Mouse (Mus musculus) gastrocnemius, postnatal 10 days (tissue): ENCODE measurements around the gene Anapc2. TPM values are rescaled to one million over a fixed set of nuclear protein-coding genes. Genes with fewer than 3 reads are reported as not detected.

Source experiments
- DNase-seq: peaks from one replicate; pipeline ENCODE4 v3.0.0; 2021; ENCODE audit warnings: mixed read lengths
- long read RNA-seq, 2 experiments: library from polyadenylated mRNA; stranded (forward); transcript quantifications; one replicate each; pipeline ENCODE4 v2.0.0; 2021
- total RNA-seq, 2 experiments: library from RNA; stranded (reverse); gene quantifications; 2 replicates each; pipeline ENCODE4 v1.2.3; 2021

The Anapc2 gene
- 10 to 100 TPM; 35.2 to 52.2 TPM for total RNA-seq
- long read RNA-seq, experiment 1, transcript Anapc2-201 (13 exons, 3,004 nt), result major isoform, 66 of 84 reads
- long read RNA-seq, experiment 1, partial matches to known transcripts, result 8 of 84 reads
- long read RNA-seq, experiment 1, other reads (novel, unspliced or antisense), result 10 of 84 reads
- long read RNA-seq, experiment 2, transcript Anapc2-201 (13 exons, 3,004 nt), result major isoform, 53 of 58 reads
- long read RNA-seq, experiment 2, partial matches to known transcripts, result 4 of 58 reads
- long read RNA-seq, experiment 2, other reads (novel, unspliced or antisense), result 1 of 58 reads

DNA sequence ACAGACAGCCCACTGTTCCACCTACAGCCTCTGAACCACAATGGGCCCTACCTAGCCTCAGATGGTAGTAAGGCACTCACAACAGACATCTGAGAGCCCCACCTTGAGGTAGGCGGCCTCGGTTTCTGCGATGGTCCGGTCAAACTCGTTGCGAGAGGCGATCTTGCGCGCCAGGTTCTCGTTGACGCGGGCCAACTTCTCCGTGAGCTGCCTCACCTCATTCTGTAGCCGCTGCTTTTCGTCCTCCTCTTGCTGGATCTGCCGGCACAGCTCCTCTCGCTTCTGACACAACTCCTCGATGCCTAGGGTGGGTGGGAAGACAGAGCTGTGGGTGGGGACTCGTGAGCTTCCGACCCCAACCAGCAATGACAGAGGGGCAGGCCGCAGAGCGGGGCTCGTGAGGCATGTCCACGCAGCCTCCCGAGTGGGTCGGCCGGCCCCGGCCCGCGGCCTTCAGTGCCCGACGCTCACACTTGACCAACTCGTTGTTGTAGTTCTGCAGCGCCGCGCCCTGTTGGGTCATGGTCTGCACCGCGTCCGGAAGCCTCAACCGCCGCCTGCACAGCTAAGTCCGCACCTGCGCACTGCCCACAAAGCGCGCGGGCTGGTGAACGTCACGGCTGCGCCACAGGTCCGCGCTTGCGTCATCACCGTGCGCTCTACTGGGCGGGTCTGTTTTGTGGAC is at the start of gene Anapc2, which contains the start of gene Ssna1:
Gene Anapc2, plus strand, starts transcription at position 652 of the 685 bp plus-strand sequence.
Gene Ssna1, minus strand, starts transcription at position 612 of the 685 bp plus-strand sequence.
- DNase-seq, result peak; percentile 98

DNA sequence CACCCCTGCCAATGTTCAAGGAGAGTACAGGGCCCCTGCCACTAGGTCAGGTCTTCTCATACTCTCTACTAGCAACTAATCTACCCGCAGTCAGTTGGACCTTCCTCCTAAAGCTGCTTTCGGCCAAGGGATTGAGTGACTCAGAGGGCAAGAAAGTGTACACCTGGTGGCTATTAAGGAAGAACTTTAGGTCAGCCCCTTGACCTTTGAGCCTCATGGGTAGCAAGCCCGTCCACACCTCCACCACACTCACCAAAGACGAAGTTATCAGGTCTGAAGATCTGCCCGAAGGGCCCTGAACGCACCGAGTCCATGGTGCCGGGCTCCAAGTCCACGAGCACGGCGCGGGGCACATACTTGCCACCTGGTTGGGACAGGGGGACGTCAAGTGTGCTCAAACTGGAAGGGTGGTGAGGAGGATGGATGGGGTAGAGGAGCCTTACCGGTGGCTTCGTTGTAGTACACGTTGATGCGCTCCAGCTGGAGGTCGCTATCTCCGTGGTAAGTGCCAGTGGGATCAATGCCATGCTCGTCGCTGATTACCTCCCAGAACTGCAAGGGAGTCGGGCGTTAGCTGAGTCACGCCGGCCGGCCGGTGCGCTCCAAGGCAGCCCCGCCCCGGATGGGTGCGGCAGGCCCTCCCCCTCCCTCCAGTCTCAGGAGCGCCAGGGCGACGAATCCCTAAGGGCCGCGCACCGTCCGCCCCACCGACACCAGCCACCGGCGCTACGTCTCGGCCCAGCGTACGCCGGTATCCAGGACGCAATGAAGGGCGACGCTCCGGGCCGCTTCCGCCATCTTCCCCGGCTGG is 48.4 kb upstream of the Anapc2 start:
- DNase-seq, result peak; percentile 78

DNA sequence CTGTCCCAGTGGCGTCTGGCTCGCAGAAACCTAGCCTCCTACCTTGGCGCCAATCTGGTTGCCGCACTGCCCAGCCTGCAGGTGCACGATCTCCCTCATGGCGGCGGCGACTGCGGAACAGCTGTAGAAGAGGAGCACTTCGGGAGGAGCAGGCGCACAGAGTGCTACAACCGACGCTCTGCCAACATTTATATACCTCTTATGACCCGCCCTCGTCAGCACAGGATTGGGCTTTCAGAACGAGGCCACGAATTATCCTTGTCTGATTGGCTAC is 47.8 kb upstream of the Anapc2 start, which contains the start of gene Tubb4b:
Gene Tubb4b, minus strand, starts transcription at position 211 of the 274 bp plus-strand sequence.
- DNase-seq, result no peak

DNA sequence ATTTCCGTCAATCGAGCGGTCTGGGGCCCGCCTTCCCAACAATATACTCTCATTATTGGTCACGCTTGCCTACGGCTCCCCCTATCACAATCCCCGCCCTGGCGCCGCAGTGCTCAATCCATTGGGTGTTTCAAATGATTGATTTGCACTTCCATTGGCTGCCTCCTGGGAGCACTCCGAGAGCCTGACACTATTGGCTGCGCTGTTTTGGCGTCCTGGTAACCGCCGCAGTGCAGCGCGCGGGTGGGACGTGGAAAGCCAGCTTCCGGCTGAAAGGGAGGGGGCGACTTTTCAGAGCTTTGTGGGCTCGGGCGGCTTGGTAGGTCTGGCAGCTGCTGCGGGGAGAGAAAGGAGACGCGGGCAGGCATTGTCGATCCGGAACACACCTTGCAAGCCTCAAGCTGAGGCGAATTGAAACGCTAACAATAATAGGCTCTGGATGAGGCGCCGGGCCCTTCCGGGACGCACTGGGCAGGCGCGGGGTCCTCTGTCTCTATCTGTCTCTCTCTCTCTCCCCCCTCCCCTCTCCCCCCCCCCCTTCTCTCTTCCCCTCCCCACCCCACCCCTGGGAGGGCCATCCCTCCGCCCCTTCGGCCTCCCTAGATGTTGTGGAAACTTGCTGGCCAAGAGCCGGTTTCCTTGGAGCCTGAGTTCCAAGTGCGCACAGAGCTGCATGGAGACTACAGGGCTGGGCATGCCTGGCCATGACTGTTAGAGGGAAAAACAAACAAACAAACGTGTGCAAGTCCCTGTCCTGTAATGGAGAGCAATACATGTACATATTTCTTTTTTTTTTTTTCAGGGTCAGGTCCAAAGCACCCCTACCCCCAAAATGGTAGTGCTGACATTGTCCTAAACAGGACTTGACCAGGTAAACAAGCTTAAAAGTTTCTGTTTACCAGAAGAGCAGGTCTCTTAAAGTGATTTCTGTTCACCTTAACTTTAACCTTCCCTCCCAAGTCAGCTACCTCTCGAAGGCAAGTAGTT is 47.2 kb upstream of the Anapc2 start:
- DNase-seq, result peak; percentile 92

DNA sequence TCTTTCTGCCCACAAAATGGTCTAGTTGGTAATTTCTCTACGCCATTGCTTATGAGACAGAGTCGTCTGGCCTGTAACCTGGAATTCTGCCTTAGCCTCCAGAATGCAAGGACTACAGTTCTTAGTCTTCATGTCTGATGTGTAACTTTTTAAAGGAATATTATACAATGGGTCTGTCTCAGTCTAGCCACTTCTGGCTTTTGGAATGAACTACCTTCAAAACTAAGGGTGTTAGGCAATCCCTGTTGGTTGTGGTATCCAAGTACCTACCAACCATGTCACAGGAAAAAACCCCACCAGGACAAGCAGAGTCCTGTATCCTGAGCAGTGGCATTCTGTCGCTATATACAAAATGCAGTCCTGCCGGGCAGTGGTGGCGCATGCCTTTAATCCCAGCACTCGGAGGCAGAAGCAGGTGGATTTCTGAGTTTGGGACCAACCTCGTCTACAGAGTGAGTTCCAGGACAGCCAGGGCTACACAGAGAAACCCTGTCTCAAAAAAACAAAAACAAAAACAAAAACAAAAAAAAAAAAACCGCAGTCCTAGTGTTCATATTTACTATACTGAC is 46.4 kb upstream of the Anapc2 start:
- DNase-seq, result no peak

DNA sequence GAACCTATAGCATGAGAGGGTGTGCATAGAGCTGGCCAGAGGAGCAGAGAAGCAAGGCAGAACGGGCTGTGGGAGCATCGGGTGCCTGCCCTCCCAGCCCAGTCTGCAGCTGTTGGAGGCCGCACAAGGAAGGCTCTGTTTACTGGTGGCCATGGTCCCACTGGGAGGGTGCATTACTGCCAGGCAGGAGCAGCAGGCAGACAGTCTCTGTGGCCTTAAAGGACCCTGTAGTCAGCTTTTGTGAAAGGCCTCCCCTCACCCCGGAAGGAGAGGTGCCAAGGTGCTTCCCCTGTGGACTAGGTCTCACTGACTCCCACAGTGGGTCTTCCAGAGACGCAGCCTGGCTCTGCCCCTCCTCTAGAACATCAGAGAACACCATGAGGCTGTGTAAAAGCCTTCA is 45.4 kb upstream of the Anapc2 start:
- peak; percentile 61 for DNase-seq

- no peak for DNase-seq
Observed at GRCm38 (mm10) chr2:25227406-25227805, 44.9 kb upstream of the Anapc2 start.

DNA sequence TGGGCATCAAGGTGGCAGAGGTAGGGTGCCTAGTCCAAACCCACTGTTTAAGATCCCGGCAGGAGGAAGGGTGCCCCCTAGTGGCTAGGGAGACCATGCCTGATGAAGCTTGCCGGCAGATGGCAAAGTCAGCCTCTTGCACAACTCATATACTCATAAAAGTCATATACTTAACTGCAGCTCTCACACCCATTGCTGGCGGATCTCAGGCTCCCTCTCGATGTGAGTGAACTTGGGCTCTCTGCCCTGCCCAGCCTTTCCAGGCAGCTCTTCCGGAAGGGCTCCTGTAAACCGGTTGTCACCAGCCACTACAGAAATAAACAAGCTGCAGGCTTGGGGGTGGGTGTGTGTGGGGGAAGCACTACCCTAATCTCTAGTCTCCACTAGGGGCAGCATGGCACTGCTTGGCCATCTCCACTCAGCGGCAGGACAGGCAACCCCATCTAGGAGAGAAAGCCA is 43.8 kb upstream of the Anapc2 start:
- peak; percentile 84 for DNase-seq

GRCm38 (mm10) chr2:25228995-25229530 is 43.2 kb upstream of the Anapc2 start:
- DNase-seq, result no peak

- no peak for DNase-seq
Observed at GRCm38 (mm10) chr2:25229582-25229981, 42.7 kb upstream of the Anapc2 start.

- DNase-seq, result no peak
Observed at GRCm38 (mm10) chr2:25230581-25230980, 41.7 kb upstream of the Anapc2 start.

- no peak for DNase-seq
Observed at GRCm38 (mm10) chr2:25231038-25231437, 41.2 kb upstream of the Anapc2 start.

GRCm38 (mm10) chr2:25233421-25233820 is 38.9 kb upstream of the Anapc2 start:
- no peak for DNase-seq

- DNase-seq, result no peak
Observed at GRCm38 (mm10) chr2:25234050-25234449, 38.2 kb upstream of the Anapc2 start, which contains the start of gene Slc34a3. Slc34a3 (minus strand) TSS chr2:25234364.

DNA sequence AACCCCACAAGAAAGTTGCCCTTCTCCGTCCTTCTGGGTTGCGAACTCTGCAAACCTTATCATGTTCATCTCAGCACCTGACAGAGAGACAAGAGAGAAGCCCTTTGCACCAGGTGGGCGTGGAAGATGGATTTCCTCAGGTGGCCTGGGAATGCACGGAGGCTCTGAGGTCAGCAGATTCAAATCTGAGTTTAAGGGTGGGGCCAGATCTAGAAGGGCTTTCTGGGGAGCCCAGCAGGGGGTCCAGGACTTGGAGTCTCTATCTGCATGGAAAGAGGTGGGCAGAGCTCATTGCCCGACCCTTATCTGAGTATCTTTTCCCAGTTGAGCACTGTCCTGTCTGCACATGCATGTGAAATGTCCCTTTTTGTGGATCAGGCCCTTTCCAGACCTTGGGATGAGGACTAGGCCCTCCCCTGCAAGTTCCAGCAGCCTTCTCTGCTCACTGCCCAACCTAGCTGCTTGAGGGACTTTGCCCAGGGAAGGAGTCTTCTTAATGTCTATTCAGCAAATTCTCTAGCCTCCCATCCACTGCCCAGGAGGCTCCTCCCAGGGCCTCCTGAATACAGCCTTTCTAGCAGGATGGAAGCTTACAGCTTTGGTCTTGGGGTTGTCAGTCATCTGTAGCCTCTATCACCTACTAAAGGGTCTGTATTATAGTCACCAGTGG is 37.6 kb upstream of the Anapc2 start:
- no peak for DNase-seq

GRCm38 (mm10) chr2:25236614-25237013 is 35.7 kb upstream of the Anapc2 start, which contains the start of gene Rnf224:
Rnf224 (minus strand) TSS chr2:25236787.
- no peak for DNase-seq

DNA sequence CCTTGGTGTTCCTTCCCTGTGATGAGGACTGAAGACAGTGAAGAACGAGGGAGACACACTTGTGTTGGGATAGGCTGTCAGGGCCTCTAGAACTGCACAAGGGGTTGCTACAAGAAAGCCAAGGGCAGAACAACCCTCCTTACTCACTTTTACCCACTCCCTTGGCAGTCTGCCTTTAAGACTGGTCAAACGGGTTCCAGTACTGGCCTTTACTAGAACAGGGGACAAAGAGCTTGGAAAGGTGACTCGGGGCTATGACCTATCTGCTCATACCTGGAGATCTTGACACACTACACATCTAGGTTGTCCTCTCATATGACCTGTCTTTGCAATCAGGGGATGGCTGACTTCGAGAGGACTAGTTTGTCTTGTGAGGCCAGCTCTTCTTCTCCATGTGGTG is 34.8 kb upstream of the Anapc2 start:
- DNase-seq, result no peak

- DNase-seq, result no peak
Observed at GRCm38 (mm10) chr2:25238106-25238505, 34.2 kb upstream of the Anapc2 start.

- no peak for DNase-seq
Observed at GRCm38 (mm10) chr2:25239766-25240165, 32.5 kb upstream of the Anapc2 start.

- no peak for DNase-seq
Observed at GRCm38 (mm10) chr2:25240310-25240709, 32.0 kb upstream of the Anapc2 start.
